Mouse (Mus musculus) small intestine, adult 2 months (tissue): ENCODE data around the gene Nrbf2. TPM values are rescaled to one million over a fixed set of nuclear protein-coding genes. Genes with fewer than 3 reads are reported as not detected.

Source experiments
- H3K27ac ChIP-seq: fragments of 200-500 bp; 2 replicates; pipeline ENCODE4 v1.5.1; 2012; ENCODE audit warnings: low read depth, low read length, control low read depth, inconsistent platforms; ENCODE audit not compliant: insufficient read depth
- H3K27me3 ChIP-seq: fragments of 200-500 bp; 2 replicates; pipeline ENCODE4 v1.6.1; 2012; ENCODE audit warnings: mild to moderate bottlenecking, moderate library complexity, low read length, inconsistent platforms; ENCODE audit not compliant: control insufficient read depth, insufficient read depth
- H3K36me3 ChIP-seq: fragments of 200-500 bp; 2 replicates; pipeline ENCODE4 v1.6.1; 2012; ENCODE audit warnings: mild to moderate bottlenecking, low read length, control low read depth, inconsistent platforms; ENCODE audit not compliant: control insufficient read depth, insufficient read depth
- H3K4me1 ChIP-seq: fragments of 200-500 bp; 2 replicates; pipeline ENCODE4 v1.6.1; 2012; ENCODE audit warnings: low read length, inconsistent platforms, mixed read lengths; ENCODE audit not compliant: control insufficient read depth, insufficient read depth, insufficient read length
- H3K4me3 ChIP-seq: fragments of 200-500 bp; 2 replicates; pipeline ENCODE4 v1.5.1; 2012; ENCODE audit warnings: low read depth, mild to moderate bottlenecking, control low read depth, inconsistent platforms, low read length, moderate library complexity
- CTCF ChIP-seq: fragments of 200-500 bp; IDR thresholded peaks from 2 replicates; pipeline ENCODE4 v1.5.1; 2012; ENCODE audit warnings: low read depth, mild to moderate bottlenecking, control low read depth, inconsistent platforms, low read length, moderate library complexity, mixed read lengths; ENCODE audit not compliant: insufficient replicate concordance, insufficient read length; ENCODE audit errors: extremely low read depth
- POLR2A ChIP-seq: fragments of 200-500 bp; IDR thresholded peaks from 2 replicates; pipeline ENCODE4 v1.6.1; 2012; ENCODE audit warnings: low read depth, mild to moderate bottlenecking, control low read depth, inconsistent platforms, low read length, moderate library complexity
- WGBS: fragments of 180-500 bp; shearing (Covaris S2); methylation state at CpG from one replicate; pipeline ENCODE4 v1.1.7; 2018; 5-methylcytosine and 5-hydroxymethylcytosine counted together
- polyA plus RNA-seq: library from polyadenylated mRNA; depleted of rRNA; stranded (reverse); fragments of >200 nt; gene quantifications from 2 replicates; pipeline ENCODE4 v1.2.3, GENCODE M21; 2012

The Nrbf2 gene
- polyA plus RNA-seq, 1 experiment, result 9.0 TPM

GRCm38 (mm10) chr10:67295331-67295730 is 10.2 kb upstream of the Nrbf2 start:
- TF ChIP-seq POLR2A (no peak), CTCF (no peak)
- 79% methylated on average over 5 of the region's 5 CpGs for WGBS
- H3K27ac ChIP-seq, result no peak overlapping the region
- no peaks in the 10 kb centered on the region for H3K36me3 ChIP-seq
- H3K4me1 ChIP-seq, result peaks cover 5% of the 10 kb centered on the region
- no peaks in the 10 kb centered on the region for H3K27me3 ChIP-seq
- no peak overlapping the region for H3K4me3 ChIP-seq

GRCm38 (mm10) chr10:67291087-67291486 is 6.0 kb upstream of the Nrbf2 start:
- WGBS, result 59% methylated on average over 8 of the region's 8 CpGs
- Histone ChIP-seq H3K27ac (no peak overlapping the region), H3K4me1 (peaks cover 2% of the 10 kb centered on the region; the same call in 1 of the 2 replicates), H3K36me3 (no peaks in the 10 kb centered on the region), H3K27me3 (no peaks in the 10 kb centered on the region), H3K4me3 (no peak overlapping the region)
- TF ChIP-seq CTCF, result no peak
- TF ChIP-seq POLR2A, result no peak

GRCm38 (mm10) chr10:67290622-67291021 is 5.5 kb upstream of the Nrbf2 start:
- 77% methylated on average over 4 of the region's 4 CpGs for WGBS
- H3K4me3 ChIP-seq, result no peak overlapping the region
- H3K36me3 ChIP-seq, result no peaks in the 10 kb centered on the region
- H3K4me1 ChIP-seq, result peaks cover 2% of the 10 kb centered on the region; the same call in 1 of the 2 replicates
- no peak overlapping the region for H3K27ac ChIP-seq
- no peaks in the 10 kb centered on the region for H3K27me3 ChIP-seq
- TF ChIP-seq POLR2A (no peak), CTCF (no peak)

GRCm38 (mm10) chr10:67287877-67288276 is 2.8 kb upstream of the Nrbf2 start:
- Histone ChIP-seq H3K27me3 (no peaks in the 10 kb centered on the region), H3K4me1 (peaks cover 10% of the 10 kb centered on the region; the same call in 1 of the 2 replicates), H3K4me3 (no peak overlapping the region), H3K27ac (no peak overlapping the region), H3K36me3 (no peaks in the 10 kb centered on the region)
- TF ChIP-seq POLR2A, result no peak
- no peak for TF ChIP-seq CTCF
- 18% methylated on average over 3 of the region's 3 CpGs for WGBS

- no peaks in the 10 kb centered on the region for H3K36me3 ChIP-seq
- under 1% methylated on average over 41 of the region's 41 CpGs for WGBS
- no peaks in the 10 kb centered on the region for H3K27me3 ChIP-seq
- peak overlapping the region; percentile 66 for H3K27ac ChIP-seq
- peak overlapping the region; percentile 77 for H3K4me3 ChIP-seq
- TF ChIP-seq CTCF, result no peak
- no peak for TF ChIP-seq POLR2A
- peaks cover 13% of the 10 kb centered on the region for H3K4me1 ChIP-seq
These were observed 337 bp downstream of the Nrbf2 start for GRCm38 (mm10) chr10:67284761-67285175.

- Histone ChIP-seq H3K27ac (peak overlapping the region; percentile 66; the same call in 1 of the 2 replicates), H3K36me3 (no peaks in the 10 kb centered on the region), H3K4me3 (peak overlapping the region; percentile 77), H3K4me1 (peaks cover 13% of the 10 kb centered on the region), H3K27me3 (no peaks in the 10 kb centered on the region)
- WGBS, result 2% methylated on average over 10 of the region's 10 CpGs
- TF ChIP-seq POLR2A (no peak), CTCF (no peak)
These were observed 794 bp downstream of the Nrbf2 start for GRCm38 (mm10) chr10:67284311-67284710.

GRCm38 (mm10) chr10:67283516-67283915 is 1.6 kb downstream of the Nrbf2 start:
- TF ChIP-seq POLR2A, result no peak
- no peak for TF ChIP-seq CTCF
- Histone ChIP-seq H3K4me3 (peak overlapping the region; percentile 0; the same call in 1 of the 2 replicates), H3K4me1 (peaks cover 13% of the 10 kb centered on the region), H3K27me3 (no peaks in the 10 kb centered on the region), H3K27ac (no peak overlapping the region), H3K36me3 (no peaks in the 10 kb centered on the region)
- 25% methylated on average over 9 of the region's 9 CpGs for WGBS

GRCm38 (mm10) chr10:67282531-67282930 is 2.6 kb downstream of the Nrbf2 start:
- TF ChIP-seq POLR2A (no peak), CTCF (no peak)
- no peak overlapping the region for H3K27ac ChIP-seq
- H3K27me3 ChIP-seq, result no peaks in the 10 kb centered on the region
- 76% methylated on average over 2 of the region's 2 CpGs for WGBS
- H3K4me3 ChIP-seq, result no peak overlapping the region
- H3K4me1 ChIP-seq, result peaks cover 10% of the 10 kb centered on the region
- H3K36me3 ChIP-seq, result no peaks in the 10 kb centered on the region
